Mouse (Mus musculus) liver, embryonic 14.5 days (tissue): ENCODE results near the gene Rapgef4. TPM values are rescaled to one million over a fixed set of nuclear protein-coding genes. Genes with fewer than 3 reads are reported as not detected.
A peak's percentile ranks its signal among the peaks of the same experiment; 100 is the strongest.

Source experiments
- ATAC-seq: fragments of 200-750 bp; cut with Nextera tagmentation; 2 replicates; pipeline ENCODE4 v1.8.0; 2017; ENCODE audit warnings: moderate number of reproducible peaks, mild to moderate bottlenecking, moderate library complexity; ENCODE audit not compliant: insufficient read depth
- DNase-seq, 3 experiments: peaks; one replicate each; pipeline ENCODE4 v3.0.0-alpha.2; 2012 to 2013; ENCODE audit warnings: low read depth in 3 of 3, low spot score in 3 of 3
- H3K27ac ChIP-seq: fragments of 300-500 bp; sonication (generic); 2 replicates; pipeline ENCODE4 v1.5.1; 2014; ENCODE audit warnings: moderate library complexity, mild to moderate bottlenecking, control low read depth, inconsistent platforms
- H3K27me3 ChIP-seq: fragments of 300-500 bp; sonication (generic); 2 replicates; pipeline ENCODE4 v1.6.1; 2014; ENCODE audit warnings: mild to moderate bottlenecking, low read length, moderate library complexity; ENCODE audit not compliant: control insufficient read depth, insufficient read depth
- H3K36me3 ChIP-seq: fragments of 300-500 bp; sonication (generic); replicated peaks from 2 replicates; pipeline ENCODE4 v1.6.1; 2014; ENCODE audit warnings: low read depth; ENCODE audit not compliant: control insufficient read depth, insufficient read depth
- H3K4me1 ChIP-seq, 2 experiments: fragments of 200-500 bp in 1 of 2; fragments of 300-500 bp in 1 of 2; sonication (generic) in 1 of 2; replicated peaks; 2 replicates each; pipeline ENCODE4 v1.6.1; 2012 to 2014; ENCODE audit warnings: antibody characterized with exemption in 1 of 2, inconsistent platforms in 1 of 2, low read length in 1 of 2; ENCODE audit not compliant: control insufficient read depth in 2 of 2, insufficient read depth in 2 of 2
- H3K4me2 ChIP-seq: fragments of 300-500 bp; sonication (generic); 2 replicates; pipeline ENCODE4 v1.6.1; 2014; ENCODE audit warnings: low read depth, mild to moderate bottlenecking, control low read depth, moderate library complexity
- H3K4me3 ChIP-seq, 2 experiments: fragments of 200-500 bp in 1 of 2; fragments of 300-500 bp in 1 of 2; sonication (generic) in 1 of 2; 2 replicates each; pipeline ENCODE4 v1.5.1; 2012 to 2014; ENCODE audit warnings: low read depth in 2 of 2, low read length in 2 of 2, mild to moderate bottlenecking in 2 of 2, control low read depth in 1 of 2, inconsistent platforms in 1 of 2, moderate library complexity in 1 of 2; ENCODE audit not compliant: insufficient read depth in 1 of 2
- H3K9ac ChIP-seq: fragments of 300-500 bp; sonication (generic); replicated peaks from 2 replicates; pipeline ENCODE4 v1.6.1; 2014; ENCODE audit warnings: mild to moderate bottlenecking, control low read depth, moderate library complexity
- H3K9me3 ChIP-seq: fragments of 300-500 bp; sonication (generic); 2 replicates; pipeline ENCODE4 v1.6.1; 2016; ENCODE audit warnings: low read length, mixed read lengths; ENCODE audit not compliant: control insufficient read depth
- CTCF ChIP-seq: IDR thresholded peaks from 2 replicates; pipeline ENCODE4 v1.5.1; 2016; ENCODE audit warnings: antibody characterized with exemption, low read depth, control low read depth
- EP300 ChIP-seq: IDR thresholded peaks from 2 replicates; pipeline ENCODE4 v1.6.1; 2016; ENCODE audit warnings: antibody characterized with exemption, low read depth
- WGBS: fragments of 180-500 bp; shearing (Covaris S2); extraction: QIAGEN DNeasy Blood & Tissue Kit; methylation state at CpG from one replicate; pipeline ENCODE4 v1.1.7; 2014; ENCODE audit not compliant: insufficient replicate concordance; 5-methylcytosine and 5-hydroxymethylcytosine counted together
- polyA plus RNA-seq, 2 experiments: library from polyadenylated mRNA; depleted of rRNA in 1 of 2; stranded (reverse) in 1 of 2; unstranded in 1 of 2; fragments of >200 nt; fragmentation: Nextera tagmentation in 1 of 2; extraction: Ambion mirVana in 1 of 2; gene quantifications; 2 replicates each; pipeline versions ENCODE4 v1.2.1 to v1.2.3; 2012 to 2014

Gene Rapgef4
- polyA plus RNA-seq, 2 experiments, result 2.2 to 4.2 TPM

GRCm38 (mm10) chr2:72227416-72227815 is 246.4 kb downstream of the Rapgef4 start:
- Histone ChIP-seq H3K9me3 (no peaks in the 10 kb centered on the region), H3K27me3 (no peaks in the 10 kb centered on the region), H3K4me3 (no peak overlapping the region), H3K4me1 (no peaks in the 10 kb centered on the region), H3K4me2 (no peak overlapping the region), H3K27ac (no peak overlapping the region), H3K36me3 (no peaks in the 10 kb centered on the region), H3K9ac (no peak overlapping the region)
- WGBS, result 77% methylated on average over 6 of the region's 6 CpGs
- TF ChIP-seq EP300 (no peak), CTCF (no peak)
- DNase-seq, result no peak
- no peak for ATAC-seq

DNA sequence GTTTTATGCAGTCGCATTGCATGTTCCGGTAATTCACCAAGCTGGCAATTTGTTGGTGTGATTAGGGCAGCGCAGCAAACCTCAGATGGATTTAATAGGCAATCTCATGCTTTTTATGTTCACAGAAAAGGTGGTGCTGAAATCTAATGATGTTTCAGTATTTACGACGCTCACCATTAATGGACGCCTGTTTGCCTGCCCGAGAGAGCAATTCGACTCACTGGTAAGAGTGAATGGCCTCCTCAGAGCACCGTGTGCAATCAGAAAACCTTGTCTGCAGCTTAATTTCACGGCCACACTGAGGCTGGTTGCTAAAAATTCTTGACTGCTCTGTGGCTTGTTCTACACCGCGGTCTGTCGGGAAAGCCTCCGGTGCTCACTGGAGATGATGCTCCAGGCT is 247.8 kb downstream of the Rapgef4 start:
- no peak overlapping the region for H3K27ac ChIP-seq
- 76% methylated on average over 14 of the region's 14 CpGs for WGBS
- TF ChIP-seq CTCF (no peak), EP300 (no peak)
- ATAC-seq (no peak), DNase-seq (no peak)
- H3K4me1 ChIP-seq, result no peaks in the 10 kb centered on the region
- no peak overlapping the region for H3K4me3 ChIP-seq
- no peaks in the 10 kb centered on the region for H3K27me3 ChIP-seq
- no peak overlapping the region for H3K9ac ChIP-seq
- H3K9me3 ChIP-seq, result no peaks in the 10 kb centered on the region
- H3K4me2 ChIP-seq, result no peak overlapping the region
- H3K36me3 ChIP-seq, result no peaks in the 10 kb centered on the region

GRCm38 (mm10) chr2:72230545-72230944 is 249.5 kb downstream of the Rapgef4 start:
- Histone ChIP-seq H3K27me3 (no peaks in the 10 kb centered on the region), H3K4me1 (no peaks in the 10 kb centered on the region), H3K27ac (no peak overlapping the region), H3K4me2 (no peak overlapping the region), H3K4me3 (no peak overlapping the region), H3K9ac (no peak overlapping the region), H3K36me3 (no peaks in the 10 kb centered on the region), H3K9me3 (no peaks in the 10 kb centered on the region)
- ATAC-seq (no peak), DNase-seq (no peak)
- 80% methylated on average over 9 of the region's 9 CpGs for WGBS
- no peak for TF ChIP-seq EP300
- TF ChIP-seq CTCF, result no peak

DNA sequence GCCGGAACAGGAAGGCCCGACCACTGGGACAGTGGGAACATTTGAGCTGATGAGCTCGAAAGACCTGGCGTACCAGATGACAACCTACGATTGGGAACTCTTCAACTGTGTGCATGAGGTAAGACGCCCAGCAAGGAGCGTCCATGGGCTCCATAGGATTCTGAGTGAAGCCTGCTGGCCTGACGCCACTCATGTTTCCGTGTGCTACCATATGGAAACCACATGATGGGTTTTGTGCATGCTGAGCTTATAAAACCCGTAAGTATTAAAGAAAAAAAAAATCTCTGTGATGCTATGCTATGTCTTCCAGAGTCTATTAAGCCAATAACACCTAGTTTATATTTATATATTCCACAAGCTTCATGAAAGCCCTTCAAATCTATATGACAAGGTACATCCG is 253.0 kb downstream of the Rapgef4 start:
- no peak overlapping the region for H3K9ac ChIP-seq
- no peak for TF ChIP-seq EP300
- TF ChIP-seq CTCF, result no peak
- H3K4me1 ChIP-seq, result no peaks in the 10 kb centered on the region
- no peaks in the 10 kb centered on the region for H3K9me3 ChIP-seq
- no peak overlapping the region for H3K27ac ChIP-seq
- H3K4me3 ChIP-seq, result no peak overlapping the region
- no peaks in the 10 kb centered on the region for H3K36me3 ChIP-seq
- no peak for DNase-seq
- H3K27me3 ChIP-seq, result no peaks in the 10 kb centered on the region
- no peak overlapping the region for H3K4me2 ChIP-seq
- ATAC-seq, result no peak
- WGBS, result 68% methylated on average over 11 of the region's 11 CpGs

GRCm38 (mm10) chr2:72234943-72235342 is 253.9 kb downstream of the Rapgef4 start:
- WGBS, result 1% methylated on average over 3 of the region's 3 CpGs
- Histone ChIP-seq H3K4me1 (no peaks in the 10 kb centered on the region), H3K27ac (no peak overlapping the region), H3K4me2 (no peak overlapping the region), H3K9me3 (no peaks in the 10 kb centered on the region), H3K36me3 (no peaks in the 10 kb centered on the region), H3K9ac (no peak overlapping the region), H3K4me3 (no peak overlapping the region), H3K27me3 (no peaks in the 10 kb centered on the region)
- ATAC-seq, result no peak
- peak; percentile 22 to 28 (median 28) for DNase-seq
- TF ChIP-seq CTCF, result peak; percentile 85
- no peak for TF ChIP-seq EP300

DNA sequence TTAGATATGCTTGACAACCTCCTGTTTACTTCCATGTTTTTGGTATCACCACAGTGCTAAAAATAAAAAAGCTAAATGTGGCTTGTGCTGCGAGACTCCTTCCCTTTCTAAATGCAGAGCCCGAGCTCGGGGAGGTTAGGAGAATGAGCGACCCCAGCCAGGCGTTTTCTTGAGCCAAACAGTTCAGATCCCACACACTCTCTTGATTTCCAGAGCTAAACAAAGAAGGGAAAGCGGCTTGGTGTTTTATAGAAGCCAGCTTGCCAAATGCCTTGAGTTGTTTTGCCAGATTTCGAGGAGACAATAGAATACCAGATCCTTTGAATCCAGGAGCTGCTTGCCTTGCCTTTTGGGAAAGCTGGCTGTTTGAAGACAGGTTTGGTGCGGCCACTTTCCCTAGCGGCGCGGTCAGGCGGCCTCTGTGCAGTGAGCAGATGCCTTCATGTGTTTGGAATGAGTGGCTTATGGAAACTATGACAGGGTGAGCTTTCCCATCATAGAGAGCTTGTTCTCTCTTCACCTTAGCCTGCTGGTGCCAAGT is 254.4 kb downstream of the Rapgef4 start:
- H3K4me2 ChIP-seq, result no peak overlapping the region
- ATAC-seq, result no peak
- H3K4me1 ChIP-seq, result no peaks in the 10 kb centered on the region

More for the DNA sequence above, 254.4 kb downstream of the Rapgef4 start:
- Histone ChIP-seq H3K27me3 (no peaks in the 10 kb centered on the region), H3K9ac (no peak overlapping the region), H3K36me3 (no peaks in the 10 kb centered on the region), H3K9me3 (no peaks in the 10 kb centered on the region), H3K4me3 (no peak overlapping the region), H3K27ac (no peak overlapping the region)
- DNase-seq, result no peak
- TF ChIP-seq EP300, result no peak
- no peak for TF ChIP-seq CTCF
- WGBS, result 46% methylated on average over 12 of the region's 12 CpGs
